Mouse (Mus musculus): ENCODE measurements around the gene Lamc3. TPM values are rescaled to one million over a fixed set of nuclear protein-coding genes. Genes with fewer than 3 reads are reported as not detected.

Lamc3 gene
- polyA plus RNA-seq, 1 experiment from 2014 or later = 6.8 TPM

- Histone ChIP-seq H3K4me3 (no peak overlapping the region), H3K27ac (no peak overlapping the region), H3K27me3 (ENCODE audit: poor library complexity, severe bottlenecking) (no peaks in the 10 kb centered on the region), H3K4me1 (peaks cover 23% of the 10 kb centered on the region), H3K36me3 (replicated peaks) (peaks cover 90% of the 10 kb centered on the region), H3K9me3 (no peaks in the 10 kb centered on the region)
- no peak for DNase-seq (ENCODE audit: extremely low spot score, low spot score)
These were observed 78.0 kb downstream of the Lamc3 start for GRCm38 (mm10) chr2:31965110-31965509.

GRCm38 (mm10) chr2:31966801-31967200 lies 79.7 kb downstream of the Lamc3 start:
- Histone ChIP-seq H3K4me3 (no peak overlapping the region), H3K9me3 (no peaks in the 10 kb centered on the region), H3K27ac (no peak overlapping the region), H3K27me3 (ENCODE audit: poor library complexity, severe bottlenecking) (no peaks in the 10 kb centered on the region), H3K36me3 (replicated peaks) (peaks cover 90% of the 10 kb centered on the region), H3K4me1 (peaks cover 15% of the 10 kb centered on the region)
- DNase-seq (ENCODE audit: extremely low spot score, low spot score) = no peak
- WGBS = 83% methylated on average over 8 of the region's 8 CpGs

- no peaks in the 10 kb centered on the region for H3K27me3 ChIP-seq (ENCODE audit: poor library complexity, severe bottlenecking)
- H3K36me3 ChIP-seq (replicated peaks) = peaks cover 64% of the 10 kb centered on the region
- peaks cover 18% of the 10 kb centered on the region for H3K4me1 ChIP-seq
- DNase-seq (ENCODE audit: extremely low spot score, low spot score) = no peak
- WGBS = 91% methylated on average over 4 of the region's 4 CpGs
- no peak overlapping the region for H3K4me3 ChIP-seq
- H3K27ac ChIP-seq = no peak overlapping the region
- no peaks in the 10 kb centered on the region for H3K9me3 ChIP-seq
These were observed 85.5 kb downstream of the Lamc3 start for GRCm38 (mm10) chr2:31972589-31972988.

- peak within 1 kb of the TSS; percentile 90 for H3K4me3 ChIP-seq
- H3K4me1 ChIP-seq = peaks cover 18% of the 10 kb centered on the region
- no peaks in the 10 kb centered on the region for H3K9me3 ChIP-seq
- H3K27ac ChIP-seq = peak within 1 kb of the TSS; percentile 91
- DNase-seq (ENCODE audit: extremely low spot score, low spot score) = peak; percentile 99
- peaks cover 64% of the 10 kb centered on the region for H3K36me3 ChIP-seq (replicated peaks)
- H3K27me3 ChIP-seq (ENCODE audit: poor library complexity, severe bottlenecking) = no peaks in the 10 kb centered on the region
- under 1% methylated on average over 60 of the region's 60 CpGs for WGBS
These were observed 87.2 kb downstream of the Lamc3 start, which contains the start of gene Nup214 for GRCm38 (mm10) chr2:31974141-31974808. TSS of gene Nup214 (plus strand) at chr2:31974436.

- H3K27ac ChIP-seq = peak overlapping the region; percentile 91
- H3K4me1 ChIP-seq = peaks cover 18% of the 10 kb centered on the region
- no peak for DNase-seq (ENCODE audit: extremely low spot score, low spot score)
- no peaks in the 10 kb centered on the region for H3K9me3 ChIP-seq
- H3K36me3 ChIP-seq (replicated peaks) = peaks cover 64% of the 10 kb centered on the region
- no peaks in the 10 kb centered on the region for H3K27me3 ChIP-seq (ENCODE audit: poor library complexity, severe bottlenecking)
- peak overlapping the region; percentile 90 for H3K4me3 ChIP-seq
- 11% methylated on average over 13 of the region's 13 CpGs for WGBS
These were observed 87.8 kb downstream of the Lamc3 start for GRCm38 (mm10) chr2:31974809-31975371.

- H3K4me3 ChIP-seq = no peak overlapping the region
- 86% methylated on average over 1 of the region's 1 CpGs for WGBS
These were observed 100.7 kb downstream of the Lamc3 start for GRCm38 (mm10) chr2:31987774-31988173.

GRCm38 (mm10) chr2:31990961-31991360 lies 103.9 kb downstream of the Lamc3 start:
- Histone ChIP-seq H3K36me3 (replicated peaks) (peaks cover 98% of the 10 kb centered on the region), H3K4me1 (no peaks in the 10 kb centered on the region), H3K9me3 (no peaks in the 10 kb centered on the region), H3K27me3 (ENCODE audit: poor library complexity, severe bottlenecking) (no peaks in the 10 kb centered on the region), H3K4me3 (no peak overlapping the region), H3K27ac (no peak overlapping the region)
- DNase-seq (ENCODE audit: extremely low spot score, low spot score) = no peak
- WGBS = 97% methylated on average over 4 of the region's 4 CpGs

More at GRCm38 (mm10) chr2:31987774-31988173, 100.7 kb downstream of the Lamc3 start:
- no peak for DNase-seq (ENCODE audit: extremely low spot score, low spot score)
- Histone ChIP-seq H3K27ac (no peak overlapping the region), H3K27me3 (ENCODE audit: poor library complexity, severe bottlenecking) (no peaks in the 10 kb centered on the region), H3K9me3 (no peaks in the 10 kb centered on the region), H3K4me1 (no peaks in the 10 kb centered on the region), H3K36me3 (replicated peaks) (peaks cover 98% of the 10 kb centered on the region)

- Histone ChIP-seq H3K9me3 (no peaks in the 10 kb centered on the region), H3K27me3 (ENCODE audit: poor library complexity, severe bottlenecking) (no peaks in the 10 kb centered on the region), H3K4me3 (no peak overlapping the region), H3K27ac (no peak overlapping the region), H3K4me1 (no peaks in the 10 kb centered on the region), H3K36me3 (replicated peaks) (peaks cover 100% of the 10 kb centered on the region)
- DNase-seq (ENCODE audit: extremely low spot score, low spot score) = no peak
- WGBS = 96% methylated on average over 9 of the region's 9 CpGs
These were observed 107.8 kb downstream of the Lamc3 start for GRCm38 (mm10) chr2:31994896-31995295.

GRCm38 (mm10) chr2:31996060-31996459 lies 109.0 kb downstream of the Lamc3 start:
- DNase-seq (ENCODE audit: extremely low spot score, low spot score) = no peak
- WGBS = 96% methylated on average over 13 of the region's 13 CpGs
- Histone ChIP-seq H3K9me3 (no peaks in the 10 kb centered on the region), H3K4me3 (no peak overlapping the region), H3K27me3 (ENCODE audit: poor library complexity, severe bottlenecking) (no peaks in the 10 kb centered on the region), H3K36me3 (replicated peaks) (peaks cover 99% of the 10 kb centered on the region), H3K27ac (no peak overlapping the region), H3K4me1 (no peaks in the 10 kb centered on the region)

Other genes with a start within 250 kb of the Lamc3 start
- gene Prdm12, start 247.3 kb upstream of the Lamc3 start, polyA plus RNA-seq (2016; fragmentation: Nextera tagmentation; extraction: Ambion mirVana) = 0.51 and 0.77 TPM in 2 replicates
- gene Exosc2, start 216.6 kb upstream of the Lamc3 start, polyA plus RNA-seq (2016; fragmentation: Nextera tagmentation; extraction: Ambion mirVana) = 104 and 110 TPM in 2 replicates
- 51.0 and 51.9 TPM in 2 replicates for gene Abl1, start 198.9 kb upstream of the Lamc3 start, polyA plus RNA-seq (2016; fragmentation: Nextera tagmentation; extraction: Ambion mirVana)
- 0.09 and 0.14 TPM in 2 replicates for gene Qrfp, start 76.7 kb upstream of the Lamc3 start, polyA plus RNA-seq (2016; fragmentation: Nextera tagmentation; extraction: Ambion mirVana)
- 0.07 and 0.19 TPM in 2 replicates for gene Fibcd1, start 41.3 kb upstream of the Lamc3 start, polyA plus RNA-seq (2016; fragmentation: Nextera tagmentation; extraction: Ambion mirVana)
- gene Aif1l, start 62.8 kb downstream of the Lamc3 start, polyA plus RNA-seq (2016; fragmentation: Nextera tagmentation; extraction: Ambion mirVana) = 84.7 and 85.6 TPM in 2 replicates
- 110 and 111 TPM in 2 replicates for gene Nup214, start 87.1 kb downstream of the Lamc3 start, polyA plus RNA-seq (2016; fragmentation: Nextera tagmentation; extraction: Ambion mirVana)
- 1.3 and 1.5 TPM in 2 replicates for gene Fam78a, start 197.6 kb downstream of the Lamc3 start, polyA plus RNA-seq (2016; fragmentation: Nextera tagmentation; extraction: Ambion mirVana)
- gene Plpp7, start 208.2 kb downstream of the Lamc3 start, polyA plus RNA-seq (2016; fragmentation: Nextera tagmentation; extraction: Ambion mirVana) = 4.8 and 5.3 TPM in 2 replicates

Measured in forebrain, embryonic 10.5 days (tissue).